Comparison of ENCODE assay signal across 14 mouse cellular contexts in the genomic region with DNA sequence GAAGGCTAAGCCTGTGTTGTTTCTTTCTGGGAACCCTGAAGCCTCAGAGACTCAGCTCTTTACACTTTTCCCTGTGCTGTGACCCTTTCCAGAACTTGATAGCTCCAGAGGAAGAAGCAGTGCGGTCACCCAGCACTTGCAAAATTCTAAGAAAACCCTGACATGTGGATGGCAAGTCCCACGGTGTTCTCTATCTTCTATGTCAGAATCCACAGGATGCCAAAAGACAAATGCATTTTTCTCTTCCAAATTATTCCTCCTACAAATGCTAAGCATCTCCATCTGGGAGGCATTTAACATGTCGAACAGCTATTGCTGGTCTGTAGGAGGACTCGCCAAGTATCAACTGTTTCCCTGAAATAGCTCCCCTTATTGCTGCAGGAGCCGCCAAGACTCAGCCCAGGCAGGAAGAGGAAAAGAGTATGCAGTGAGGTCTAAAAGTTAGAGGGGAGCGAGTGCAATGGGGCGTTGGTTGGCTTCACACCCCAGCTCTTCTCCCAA.
A peak's percentile ranks its signal among the peaks of the same experiment; 100 is the strongest.
DNase-seq lines count a peak whose midpoint lies in the region; TF ChIP-seq lines count a peak whose summit lies in the region.
"Had no signal": no experiment of that assay in that cellular context is flagged by ENCODE, and none has a peak within 500 bp of the region (broad histone marks: within the 10 kb centered on the region; RNA-seq: fewer than 3 reads in every experiment).

No protein-coding gene starts in this region.

- peak; percentile 38 to 45 for DNase-seq in frontal cortex, postnatal 25 days (ENCODE audit: low spot score in 2 of 2)
- peak; percentile 59 to 62 for DNase-seq in layer of hippocampus, postnatal 36 days
- peak; percentile 17 for DNase-seq in right cerebral cortex, postnatal 14 days
- DNase-seq in urinary bladder, adult 2 months (ENCODE audit: low spot score), result no peak
- no peak for DNase-seq in spleen, adult 12 weeks (ENCODE audit: low spot score)
- no peak for DNase-seq in natural killer cell, adult 2 months (ENCODE audit: low spot score in 2 of 2)
- DNase-seq: cerebellum, adult 9-11 months; kidney, postnatal 14 days; liver; thymus, adult 2 months had no signal

- peaks cover 9% of the 10 kb centered on the region for H3K4me1 ChIP-seq in cortical plate, adult 2 months (ENCODE audit: control insufficient read depth, insufficient read depth, low read length)
- H3K4me1 ChIP-seq: embryonic facial prominence, embryonic 13.5 days; lung, embryonic 15.5 days; midbrain, embryonic 10.5 days had no signal

- TF ChIP-seq POLR2A in cortical plate, adult 2 months (IDR thresholded peaks at IDR 0.05; ENCODE audit: extremely low read depth, insufficient read depth, low read length), result no peak

- no peak for TF ChIP-seq CTCF in cortical plate, adult 2 months (IDR thresholded peaks at IDR 0.05; ENCODE audit: extremely low read depth, insufficient read depth, low read length)

- peak overlapping the region; percentile 92 for H3K27ac ChIP-seq in cortical plate, adult 2 months (ENCODE audit: insufficient read depth, low read length)
- H3K27ac ChIP-seq: embryonic facial prominence, embryonic 13.5 days; lung, embryonic 15.5 days; midbrain, embryonic 10.5 days had no signal

- H3K4me3 ChIP-seq in cortical plate, adult 2 months (ENCODE audit: insufficient read depth, low read length), result no peak overlapping the region
- H3K4me3 ChIP-seq: embryonic facial prominence, embryonic 13.5 days; lung, embryonic 15.5 days; midbrain, embryonic 10.5 days had no signal

Comparison
In these comparisons a context has a peak if more than half of its experiments do, and no peak if none do; other contexts are left out.
1. DNase-seq: peak in frontal cortex, postnatal 25 days (2 of 2), layer of hippocampus, postnatal 36 days (2 of 2) and right cerebral cortex, postnatal 14 days (single experiment); none in urinary bladder, adult 2 months (single experiment), spleen, adult 12 weeks (single experiment) and natural killer cell, adult 2 months (0 of 2).